Mouse (Mus musculus) olfactory bulb, adult 2 months (tissue): ENCODE data around the gene Elovl3.

Experiments
- CTCF ChIP-seq: fragments of 200-500 bp; IDR thresholded peaks from 2 replicates; pipeline ENCODE4 v1.5.1; 2012; ENCODE audit warnings: low read depth, mild to moderate bottlenecking, low read length, moderate library complexity; ENCODE audit not compliant: insufficient read depth
- POLR2A ChIP-seq: fragments of 200-500 bp; IDR thresholded peaks from 2 replicates; pipeline ENCODE4 v1.6.1; 2012; ENCODE audit warnings: mild to moderate bottlenecking, low read depth, low read length, moderate library complexity; ENCODE audit not compliant: insufficient read depth

DNA sequence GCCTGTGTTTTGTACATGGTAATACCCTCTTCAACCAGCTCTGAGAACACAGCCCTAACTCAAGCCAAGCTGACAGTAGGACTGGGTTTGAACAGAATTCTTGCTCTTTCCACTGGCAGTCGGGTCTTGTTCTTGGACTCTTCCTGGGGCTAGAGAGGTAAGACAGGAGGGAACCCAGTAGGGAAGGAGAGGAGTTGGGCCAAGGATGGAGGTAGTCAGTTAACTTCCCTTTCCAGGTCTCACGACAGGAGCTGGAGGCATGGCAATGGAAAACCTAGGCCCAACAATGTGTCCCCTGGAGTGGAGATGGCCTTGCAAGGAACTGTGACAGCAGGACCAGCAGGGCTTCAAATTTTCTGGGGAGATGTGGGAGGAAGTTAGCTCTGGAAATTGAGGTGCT is 8.6 kb downstream of the Elovl3 start:
- TF ChIP-seq CTCF (no peak), POLR2A (no peak)
